Mouse (Mus musculus) hematopoietic multipotent progenitor cell, adult 10-12 weeks (in vitro differentiated cells): ENCODE data around the gene Tas2r109. TPM values are rescaled to one million over a fixed set of nuclear protein-coding genes. Genes with fewer than 3 reads are reported as not detected.

Source experiments
- polyA plus RNA-seq: library from polyadenylated mRNA; stranded (reverse); fragments of >175 nt; gene quantifications from 2 replicates; pipeline ENCODE4 v1.2.3, GENCODE M21; 2012; ENCODE audit warnings: low replicate concordance

Tas2r109 gene
- not detected in 2 replicates for polyA plus RNA-seq

GRCm38 (mm10) chr6:132980865-132981264 lies at the start of gene Tas2r109:
Tas2r109 (minus strand) TSS chr6:132980965.

GRCm38 (mm10) chr6:132957819-132958218 lies 22.9 kb downstream of the Tas2r109 start, which contains the start of gene Tas2r131:
Tas2r131 (minus strand) TSS chr6:132957919.

GRCm38 (mm10) chr6:132950802-132951201 lies 30.0 kb downstream of the Tas2r109 start, which contains the start of gene Tas2r129:
Tas2r129 (plus strand) TSS chr6:132951102.

Other genes starting within 250 kb of the Tas2r109 start
- gene Tas2r115, start 242.9 kb downstream of the Tas2r109 start, polyA plus RNA-seq = not detected in 2 replicates
- gene Tas2r124, start 226.2 kb downstream of the Tas2r109 start, polyA plus RNA-seq = not detected in 2 replicates
- gene Tas2r102, start 218.8 kb downstream of the Tas2r109 start, polyA plus RNA-seq = not detected in 2 replicates
- not detected in 2 replicates for gene Tas2r136, start 202.8 kb downstream of the Tas2r109 start, polyA plus RNA-seq
- not detected in 2 replicates for gene Tas2r117, start 178.1 kb downstream of the Tas2r109 start, polyA plus RNA-seq
- gene Tas2r123, start 133.8 kb downstream of the Tas2r109 start, polyA plus RNA-seq = not detected in 2 replicates
- gene Tas2r116, start 125.5 kb downstream of the Tas2r109 start, polyA plus RNA-seq = not detected in 2 replicates
- gene Tas2r110, start 113.0 kb downstream of the Tas2r109 start, polyA plus RNA-seq = not detected in 2 replicates
- not detected in 2 replicates for gene Tas2r113, start 88.0 kb downstream of the Tas2r109 start, polyA plus RNA-seq
- not detected in 2 replicates for gene Tas2r125, start 71.3 kb downstream of the Tas2r109 start, polyA plus RNA-seq
- not detected in 2 replicates for gene Tas2r129, start 29.9 kb downstream of the Tas2r109 start, polyA plus RNA-seq
- gene Tas2r131, start 23.0 kb downstream of the Tas2r109 start, polyA plus RNA-seq = not detected in 2 replicates
- not detected in 2 replicates for gene Tas2r103, start 56.1 kb upstream of the Tas2r109 start, polyA plus RNA-seq
- not detected in 2 replicates for gene Tas2r140, start 74.9 kb upstream of the Tas2r109 start, polyA plus RNA-seq
- 57.3 and 164 TPM in 2 replicates for gene Smim10l1, start 123.9 kb upstream of the Tas2r109 start, polyA plus RNA-seq